Mouse (Mus musculus) testis, adult 2 months (tissue): ENCODE data around the gene Gm4707.

ENCODE experiments used
- CTCF ChIP-seq: fragments of 200-500 bp; IDR thresholded peaks from 2 replicates; pipeline ENCODE4 v1.5.1; 2012; ENCODE audit warnings: low read depth, mild to moderate bottlenecking, inconsistent platforms, low read length, moderate library complexity; ENCODE audit not compliant: control insufficient read depth, insufficient read depth, insufficient replicate concordance
- POLR2A ChIP-seq: fragments of 200-500 bp; IDR thresholded peaks from 2 replicates; pipeline ENCODE4 v1.6.1; 2012; ENCODE audit warnings: low read depth, mild to moderate bottlenecking, inconsistent platforms, low read length, moderate library complexity; ENCODE audit not compliant: control insufficient read depth

DNA sequence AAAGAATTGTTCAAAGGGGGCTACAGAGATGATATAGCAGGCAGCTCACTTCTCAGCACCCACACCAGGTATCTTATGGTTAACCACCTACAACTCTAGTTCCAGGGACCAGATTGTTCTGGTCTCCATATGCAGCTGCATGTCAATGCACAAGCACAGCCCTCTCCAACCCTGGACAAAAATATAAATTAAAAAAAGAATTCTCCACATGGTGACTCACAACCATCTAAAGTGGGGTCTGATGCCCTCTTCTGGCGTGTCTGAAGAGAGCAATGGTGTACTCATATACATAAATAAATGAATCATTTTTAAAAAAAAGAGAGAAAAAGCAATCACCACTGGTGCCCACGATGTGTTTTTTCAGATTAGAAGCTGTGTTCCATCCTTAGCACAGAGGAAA, 15.0 kb downstream of the Gm4707 start:
- TF ChIP-seq CTCF (no peak), POLR2A (no peak)
